Mouse (Mus musculus): Measurements from ENCODE around the gene Ube2dnl1.

Ube2dnl1 gene

DNA sequence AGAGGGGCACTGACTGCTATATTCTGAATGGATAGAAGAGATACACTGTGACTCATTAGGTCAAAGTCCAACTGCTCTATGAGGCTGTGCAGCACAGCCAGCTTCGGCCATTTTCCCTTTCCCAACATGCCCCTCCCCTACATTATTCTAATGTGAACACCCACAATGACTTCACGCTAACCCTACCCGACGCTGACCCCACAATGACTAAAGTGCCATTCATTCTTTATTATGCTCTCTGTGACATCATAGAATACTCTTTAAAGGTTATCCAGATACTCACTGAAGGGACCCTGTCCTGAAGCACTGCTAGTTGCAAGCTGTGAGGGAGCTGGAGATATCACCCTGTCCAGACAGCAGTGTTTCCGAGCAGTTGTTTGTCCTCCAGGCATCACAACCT is at the start of gene Ube2dnl1:
TSS of gene Ube2dnl1 (plus strand) at position 301 of the 400 bp plus-strand sequence.
- DNase-seq (ENCODE audit: low read depth, low spot score): no peak

DNA sequence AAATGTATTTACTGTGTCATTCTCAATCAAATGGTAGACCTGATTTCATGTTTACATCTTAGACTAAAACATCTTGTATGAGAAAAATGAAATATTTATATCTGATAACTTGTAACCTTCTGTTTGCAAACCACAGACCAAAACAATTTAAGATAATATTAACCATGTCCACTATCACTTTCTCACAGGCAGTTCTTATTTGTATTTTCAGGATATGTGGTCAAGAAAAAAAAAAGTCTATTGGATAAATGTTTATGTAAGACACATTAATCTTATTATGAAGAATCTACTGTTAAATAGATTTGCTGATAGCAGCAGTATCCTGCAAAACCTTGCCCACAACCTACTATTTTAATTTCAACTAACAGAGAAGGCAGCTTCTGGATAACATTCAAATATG is 9.3 kb upstream of the Ube2dnl1 start:
- no peak for DNase-seq (ENCODE audit: low read depth, low spot score)

DNA sequence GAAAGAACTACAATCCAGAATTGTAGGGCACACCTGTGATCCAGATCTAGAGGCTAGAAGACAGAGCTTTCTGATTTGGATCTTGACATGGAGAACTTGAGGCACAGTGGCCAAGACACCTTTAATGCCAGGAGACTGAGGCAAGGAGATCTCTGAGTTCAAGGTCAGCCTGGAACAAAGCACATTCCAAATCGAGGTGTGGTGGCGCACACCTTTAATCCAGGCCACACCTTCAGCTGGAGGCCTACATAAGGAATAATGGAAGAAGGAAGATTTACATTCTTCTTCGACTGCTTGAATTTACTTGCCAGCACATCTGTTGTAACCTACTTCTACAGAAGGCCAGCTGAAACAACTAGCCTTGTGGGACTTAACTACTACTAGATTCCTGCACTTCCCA is 7.3 kb upstream of the Ube2dnl1 start:
- DNase-seq (ENCODE audit: low read depth, low spot score): no peak

DNA sequence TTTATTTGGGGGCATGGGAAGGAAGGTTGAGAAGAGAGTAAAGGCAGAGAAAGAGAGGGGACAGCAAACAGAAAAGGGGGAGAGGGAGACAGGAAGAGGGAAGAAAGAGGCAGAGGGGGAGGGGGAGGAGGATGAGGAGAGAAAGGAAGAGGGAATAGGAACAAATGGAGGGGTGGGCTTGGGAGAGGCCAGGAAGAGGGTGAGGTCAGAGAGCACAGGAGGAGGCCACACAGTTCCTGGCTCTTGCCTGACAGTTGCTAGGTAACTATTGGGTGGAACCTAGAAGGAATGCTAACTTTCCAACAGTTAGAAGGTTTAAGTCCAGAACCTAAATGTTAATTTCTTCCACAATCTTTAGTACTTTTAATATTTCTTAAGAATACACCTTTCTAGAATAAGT is 1.4 kb upstream of the Ube2dnl1 start:
- no peak for DNase-seq (ENCODE audit: low read depth, low spot score)

DNA sequence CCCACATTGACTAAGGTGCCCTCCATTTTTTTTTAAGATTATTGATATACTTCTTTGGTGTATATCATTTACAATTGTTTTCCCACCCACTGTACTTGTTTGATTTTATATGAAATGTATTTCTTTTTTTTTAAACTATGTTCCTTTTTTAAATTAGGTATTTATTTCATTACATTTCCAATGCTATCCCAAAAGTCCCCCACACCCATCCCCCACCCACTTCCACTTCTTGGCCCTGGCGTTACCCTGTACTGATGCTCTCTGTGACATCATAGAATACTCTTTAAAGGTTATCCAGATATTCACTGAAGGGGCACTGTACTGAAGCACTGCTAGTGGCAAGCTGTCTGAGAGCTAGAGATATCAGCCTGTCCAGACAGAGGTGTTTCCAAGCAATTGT is 2.5 kb downstream of the Ube2dnl1 start, which contains the start of gene Ube2dnl2:
TSS of gene Ube2dnl2 (plus strand) at position 301 of the 400 bp plus-strand sequence.
- DNase-seq (ENCODE audit: low read depth, low spot score): no peak

DNA sequence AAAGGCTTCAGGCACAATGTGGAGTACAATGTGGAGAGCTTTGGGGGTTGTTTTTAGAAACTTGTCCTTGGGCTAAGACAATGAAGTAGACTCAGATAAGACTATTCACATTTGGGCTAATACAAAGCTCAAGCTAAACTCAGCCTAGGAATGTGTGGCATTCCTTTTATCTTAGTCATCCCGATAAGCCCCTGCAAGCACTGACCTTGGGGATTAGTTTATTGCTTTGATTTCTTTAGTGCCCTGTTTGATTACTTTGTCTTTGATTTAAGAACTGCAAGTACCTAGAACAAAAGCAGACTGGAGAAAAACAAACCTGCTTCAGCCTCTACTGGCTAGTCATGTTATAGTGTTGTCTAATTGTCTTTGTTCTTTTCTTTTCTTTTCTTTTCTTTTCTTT is 50.3 kb downstream of the Ube2dnl1 start:
- no peak for DNase-seq (ENCODE audit: low read depth, low spot score)

Measured in c-Kit-negative CD71-positive TER-119-positive erythroid progenitor cells, embryonic 14.5 days (primary cell).